Mouse (Mus musculus): Measurements from ENCODE around the gene Myof.

DNA sequence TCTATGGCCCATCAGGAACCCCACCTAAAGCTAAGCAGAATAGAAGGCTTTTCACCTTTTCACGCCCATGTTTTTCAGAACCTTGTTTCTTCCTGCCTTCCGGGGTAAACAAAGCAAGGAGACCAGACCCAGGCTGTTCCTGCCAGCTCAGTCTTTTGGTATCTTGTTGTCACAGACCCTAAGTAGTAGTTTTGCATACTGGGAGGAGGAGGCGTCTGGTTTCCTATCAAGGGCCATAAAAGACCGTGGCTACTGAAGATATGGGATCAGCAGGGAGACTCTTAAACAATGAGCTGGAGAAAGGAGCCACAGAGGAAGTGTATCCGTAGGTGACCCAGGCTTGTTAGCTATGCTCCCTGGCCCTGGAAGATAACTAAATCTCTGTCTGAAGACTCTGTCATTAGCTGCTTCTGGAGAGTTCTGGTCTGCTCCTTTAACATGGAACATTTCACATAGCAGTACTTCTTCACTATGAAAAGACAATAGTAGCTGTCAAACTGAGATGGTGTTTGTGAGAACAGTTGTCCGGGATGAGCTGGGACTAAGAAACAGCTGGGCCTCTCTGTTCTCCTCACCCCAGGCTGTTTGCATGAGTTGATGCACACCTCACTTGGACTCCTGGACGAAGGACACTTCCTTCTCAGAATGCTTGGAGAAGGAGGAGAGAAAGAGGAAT, 184.8 kb downstream of the Myof start:
- TF ChIP-seq MAX (IDR thresholded peaks at IDR 0.05; ENCODE audit: low read depth) (no peak), POLR2A (IDR thresholded peaks at IDR 0.05; ENCODE audit: insufficient read length, low read depth) (no peak), CEBPB (IDR thresholded peaks at IDR 0.05; ENCODE audit: insufficient read depth, poor library complexity, severe bottlenecking) (no peak), E2F4 (IDR thresholded peaks at IDR 0.05; ENCODE audit: insufficient read depth) (no peak), POLR2AphosphoS2 (IDR thresholded peaks at IDR 0.05; ENCODE audit: insufficient read length, low read depth) (no peak), MYOG (IDR thresholded peaks at IDR 0.05; ENCODE audit: control insufficient read depth in 1 of 3, insufficient read depth in 1 of 3, insufficient read length in 2 of 3, low read depth in 2 of 3) (no peak)
